Mouse (Mus musculus) embryonic facial prominence, embryonic 13.5 days (tissue): ENCODE measurements around the gene Tcf7l1. TPM values are rescaled to one million over a fixed set of nuclear protein-coding genes. Genes with fewer than 3 reads are reported as not detected.

Experiments
- ATAC-seq: fragments of 200-750 bp; cut with Nextera tagmentation; 2 replicates; pipeline ENCODE4 v1.8.0; 2017; ENCODE audit warnings: low read depth; ENCODE audit not compliant: insufficient number of reproducible peaks, insufficient read depth, low FRiP score, low TSS enrichment
- H3K27ac ChIP-seq: fragments of 300-500 bp; sonication (generic); 2 replicates; pipeline ENCODE4 v1.5.1; 2015; ENCODE audit warnings: moderate library complexity, mild to moderate bottlenecking, inconsistent platforms
- H3K27me3 ChIP-seq: fragments of 300-500 bp; sonication (generic); 2 replicates; pipeline ENCODE4 v1.6.1; 2015; ENCODE audit warnings: mild to moderate bottlenecking, inconsistent platforms
- H3K36me3 ChIP-seq: fragments of 300-500 bp; sonication (generic); 2 replicates; pipeline ENCODE4 v1.6.1; 2015; ENCODE audit warnings: mild to moderate bottlenecking, inconsistent platforms
- H3K4me1 ChIP-seq: fragments of 300-500 bp; sonication (generic); 2 replicates; pipeline ENCODE4 v1.6.1; 2015; ENCODE audit warnings: inconsistent platforms
- H3K4me2 ChIP-seq: fragments of 300-500 bp; sonication (generic); 2 replicates; pipeline ENCODE4 v1.6.1; 2015; ENCODE audit warnings: moderate library complexity, mild to moderate bottlenecking, inconsistent platforms
- H3K4me3 ChIP-seq: fragments of 300-500 bp; sonication (generic); 2 replicates; pipeline ENCODE4 v1.5.1; 2015; ENCODE audit warnings: mild to moderate bottlenecking, inconsistent platforms
- H3K9ac ChIP-seq: fragments of 300-500 bp; sonication (generic); 2 replicates; pipeline ENCODE4 v1.6.1; 2015; ENCODE audit warnings: mild to moderate bottlenecking, inconsistent platforms
- H3K9me3 ChIP-seq: fragments of 300-500 bp; sonication (generic); 2 replicates; pipeline ENCODE4 v1.6.1; 2016; ENCODE audit warnings: inconsistent platforms
- WGBS: fragments of 180-500 bp; shearing (Covaris S2); methylation state at CpG from one replicate; pipeline ENCODE4 v1.1.7; 2015; ENCODE audit warnings: mixed read lengths; 5-methylcytosine and 5-hydroxymethylcytosine counted together
- polyA plus RNA-seq: library from polyadenylated mRNA; unstranded; fragments of >200 nt; fragmentation: Nextera tagmentation; extraction: Ambion mirVana; gene quantifications from 2 replicates; pipeline ENCODE4 v1.2.1, GENCODE M21; 2015

The Tcf7l1 gene
- polyA plus RNA-seq, 1 experiment from 2014 or later = 59.2 TPM

GRCm38 (mm10) chr6:72636940-72637339 lies 152.1 kb downstream of the Tcf7l1 start:
- Histone ChIP-seq H3K9ac (0 out of 2 replicates have a peak overlapping the region, but pooled peaks have one; percentile 36), H3K27me3 (no peaks in the 10 kb centered on the region), H3K36me3 (peaks cover 30% of the 10 kb centered on the region), H3K9me3 (no peaks in the 10 kb centered on the region), H3K4me1 (peaks cover 9% of the 10 kb centered on the region; the same call in 1 of the 2 replicates), H3K27ac (peak overlapping the region; percentile 41), H3K4me3 (no peak overlapping the region), H3K4me2 (no peak overlapping the region)
- no peak for ATAC-seq
- WGBS = 82% methylated on average over 3 of the region's 3 CpGs

GRCm38 (mm10) chr6:72635760-72636431 lies 153.2 kb downstream of the Tcf7l1 start:
- Histone ChIP-seq H3K4me3 (no peak overlapping the region), H3K9me3 (no peaks in the 10 kb centered on the region), H3K4me2 (no peak overlapping the region), H3K4me1 (peaks cover 9% of the 10 kb centered on the region; the same call in 1 of the 2 replicates), H3K27ac (peak overlapping the region; percentile 41; the same call in 1 of the 2 replicates), H3K36me3 (peaks cover 39% of the 10 kb centered on the region), H3K9ac (no peak overlapping the region), H3K27me3 (no peaks in the 10 kb centered on the region)
- 44% methylated on average over 12 of the region's 12 CpGs for WGBS
- no peak for ATAC-seq

- 63% methylated on average over 10 of the region's 10 CpGs for WGBS
- Histone ChIP-seq H3K27me3 (no peaks in the 10 kb centered on the region), H3K27ac (no peak overlapping the region), H3K9ac (no peak overlapping the region), H3K4me1 (peaks cover 9% of the 10 kb centered on the region; the same call in 1 of the 2 replicates), H3K9me3 (no peaks in the 10 kb centered on the region), H3K36me3 (peaks cover 48% of the 10 kb centered on the region), H3K4me3 (no peak overlapping the region), H3K4me2 (no peak overlapping the region)
- no peak for ATAC-seq
Measured at GRCm38 (mm10) chr6:72634311-72634710, 154.7 kb downstream of the Tcf7l1 start.

- 84% methylated on average over 6 of the region's 6 CpGs for WGBS
- no peak for ATAC-seq
- no peaks in the 10 kb centered on the region for H3K27me3 ChIP-seq
- H3K4me1 ChIP-seq = peaks cover 7% of the 10 kb centered on the region; the same call in 1 of the 2 replicates
- H3K27ac ChIP-seq = no peak overlapping the region
- H3K4me3 ChIP-seq = no peak overlapping the region
- no peak overlapping the region for H3K4me2 ChIP-seq
- no peak overlapping the region for H3K9ac ChIP-seq
- H3K36me3 ChIP-seq = peaks cover 73% of the 10 kb centered on the region
- no peaks in the 10 kb centered on the region for H3K9me3 ChIP-seq
Measured at GRCm38 (mm10) chr6:72631700-72632099, 157.4 kb downstream of the Tcf7l1 start.

GRCm38 (mm10) chr6:72630961-72631360 lies 158.1 kb downstream of the Tcf7l1 start:
- Histone ChIP-seq H3K9me3 (no peaks in the 10 kb centered on the region), H3K9ac (no peak overlapping the region), H3K27me3 (no peaks in the 10 kb centered on the region), H3K27ac (no peak overlapping the region), H3K4me1 (peaks cover under 1% of the 10 kb centered on the region; the same call in 1 of the 2 replicates), H3K4me3 (no peak overlapping the region), H3K4me2 (no peak overlapping the region), H3K36me3 (peaks cover 80% of the 10 kb centered on the region)
- no peak for ATAC-seq
- WGBS = 95% methylated on average over 14 of the region's 14 CpGs

GRCm38 (mm10) chr6:72630370-72630769 lies 158.7 kb downstream of the Tcf7l1 start:
- no peaks in the 10 kb centered on the region for H3K27me3 ChIP-seq
- H3K4me2 ChIP-seq = no peak overlapping the region
- no peak overlapping the region for H3K4me3 ChIP-seq
- H3K36me3 ChIP-seq = peaks cover 84% of the 10 kb centered on the region
- no peaks in the 10 kb centered on the region for H3K4me1 ChIP-seq
- no peak overlapping the region for H3K9ac ChIP-seq
- no peak for ATAC-seq
- no peaks in the 10 kb centered on the region for H3K9me3 ChIP-seq
- no peak overlapping the region for H3K27ac ChIP-seq
- WGBS = 96% methylated on average over 2 of the region's 2 CpGs

- no peak for ATAC-seq
- peaks cover 68% of the 10 kb centered on the region for H3K36me3 ChIP-seq
- no peak overlapping the region for H3K27ac ChIP-seq
- H3K27me3 ChIP-seq = no peaks in the 10 kb centered on the region
- H3K4me3 ChIP-seq = no peak overlapping the region
- no peak overlapping the region for H3K4me2 ChIP-seq
- no peaks in the 10 kb centered on the region for H3K9me3 ChIP-seq
- no peaks in the 10 kb centered on the region for H3K4me1 ChIP-seq
- H3K9ac ChIP-seq = no peak overlapping the region
- 91% methylated on average over 16 of the region's 16 CpGs for WGBS
Measured at GRCm38 (mm10) chr6:72627276-72627675, 161.8 kb downstream of the Tcf7l1 start.

GRCm38 (mm10) chr6:72626391-72626790 lies 162.7 kb downstream of the Tcf7l1 start:
- no peak overlapping the region for H3K9ac ChIP-seq
- 87% methylated on average over 7 of the region's 7 CpGs for WGBS
- H3K9me3 ChIP-seq = no peaks in the 10 kb centered on the region
- ATAC-seq = no peak
- no peaks in the 10 kb centered on the region for H3K4me1 ChIP-seq
- H3K4me2 ChIP-seq = no peak overlapping the region
- no peak overlapping the region for H3K4me3 ChIP-seq
- H3K27me3 ChIP-seq = no peaks in the 10 kb centered on the region
- H3K27ac ChIP-seq = no peak overlapping the region
- peaks cover 59% of the 10 kb centered on the region for H3K36me3 ChIP-seq

- Histone ChIP-seq H3K4me3 (no peak overlapping the region), H3K27ac (no peak overlapping the region), H3K9ac (no peak overlapping the region), H3K36me3 (peaks cover 34% of the 10 kb centered on the region), H3K4me1 (no peaks in the 10 kb centered on the region), H3K4me2 (no peak overlapping the region), H3K27me3 (no peaks in the 10 kb centered on the region), H3K9me3 (no peaks in the 10 kb centered on the region)
- 91% methylated on average over 8 of the region's 8 CpGs for WGBS
- no peak for ATAC-seq
Measured at GRCm38 (mm10) chr6:72623661-72624402, 165.2 kb downstream of the Tcf7l1 start.

- no peaks in the 10 kb centered on the region for H3K4me1 ChIP-seq
- H3K4me3 ChIP-seq = no peak overlapping the region
- H3K9me3 ChIP-seq = no peaks in the 10 kb centered on the region
- H3K36me3 ChIP-seq = peaks cover 27% of the 10 kb centered on the region
- ATAC-seq = no peak
- H3K27me3 ChIP-seq = no peaks in the 10 kb centered on the region
- H3K9ac ChIP-seq = no peak overlapping the region
- no peak overlapping the region for H3K27ac ChIP-seq
- 42% methylated on average over 3 of the region's 3 CpGs for WGBS
- H3K4me2 ChIP-seq = no peak overlapping the region
Measured at GRCm38 (mm10) chr6:72622917-72623316, 166.1 kb downstream of the Tcf7l1 start.

GRCm38 (mm10) chr6:72620920-72621319 lies 168.1 kb downstream of the Tcf7l1 start:
- Histone ChIP-seq H3K36me3 (peaks cover 7% of the 10 kb centered on the region), H3K4me2 (no peak overlapping the region), H3K27me3 (no peaks in the 10 kb centered on the region), H3K4me1 (peaks cover 7% of the 10 kb centered on the region), H3K27ac (no peak overlapping the region), H3K4me3 (no peak overlapping the region), H3K9ac (no peak overlapping the region), H3K9me3 (no peaks in the 10 kb centered on the region)
- ATAC-seq = no peak
- WGBS = 80% methylated on average over 5 of the region's 5 CpGs
